Mouse (Mus musculus): ENCODE measurements around the gene Fgf18. TPM values are rescaled to one million over a fixed set of nuclear protein-coding genes. Genes with fewer than 3 reads are reported as not detected.

Gene Fgf18
- polyA plus RNA-seq (2014; fragmentation: Nextera tagmentation; extraction: Ambion mirVana) = 0.56 and 0.90 TPM in 2 replicates

DNA sequence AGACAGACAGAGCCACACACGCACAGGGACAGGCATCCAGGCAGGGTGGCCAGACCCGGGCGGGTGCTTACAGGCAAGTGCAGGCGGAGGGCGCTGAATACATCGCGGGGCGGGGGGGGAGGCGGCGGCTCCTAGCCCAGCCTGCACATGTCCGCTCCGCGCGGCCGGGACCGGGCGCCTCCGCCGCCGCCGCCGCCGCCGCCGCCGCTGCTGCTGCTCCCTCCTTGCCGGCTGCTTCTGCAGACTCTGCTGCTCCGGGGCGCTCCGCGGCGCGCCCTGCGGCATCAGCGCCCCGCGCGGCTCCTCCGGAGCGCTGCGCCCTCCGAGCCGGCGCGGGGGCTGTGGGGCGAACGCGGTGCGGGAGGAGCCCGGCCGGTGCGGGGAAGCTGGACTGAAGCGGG is at the start of gene Fgf18:
Gene Fgf18, minus strand, starts transcription at position 230 of the 401 bp plus-strand sequence.
- Histone ChIP-seq H3K27me3 (replicated peaks; ENCODE audit: control insufficient read depth, insufficient read depth, low read length) (peaks cover 60% of the 10 kb centered on the region), H3K4me2 (peak within 1 kb of the TSS; percentile 83), H3K27ac (ENCODE audit: low read depth, low read length) (no peak within 1 kb of the TSS), H3K4me3 (ENCODE audit: low read depth, low read length) (peak within 1 kb of the TSS; percentile 59), H3K9ac (ENCODE audit: low read depth, low read length) (0 out of 2 replicates have a peak within 1 kb of the TSS, but pooled peaks have one; percentile 30), H3K4me1 (replicated peaks; ENCODE audit: control insufficient read depth, insufficient read depth, low read length) (peaks cover 11% of the 10 kb centered on the region), H3K9me3 (ENCODE audit: control insufficient read depth, low read length) (no peaks in the 10 kb centered on the region), H3K36me3 (ENCODE audit: control insufficient read depth, insufficient read depth, low read length) (peaks cover 13% of the 10 kb centered on the region)
- DNase-seq (ENCODE audit: low spot score) (no peak), ATAC-seq (replicated peaks; ENCODE audit: low FRiP score) (no peak)
- 0% methylated on average over 14 of the region's 53 CpGs for WGBS

GRCm38 (mm10) chr11:33196447-33197132 is 49.4 kb upstream of the Fgf18 start:
- Histone ChIP-seq H3K9me3 (ENCODE audit: control insufficient read depth, low read length) (no peaks in the 10 kb centered on the region), H3K9ac (ENCODE audit: low read depth, low read length) (no peak overlapping the region), H3K4me1 (replicated peaks; ENCODE audit: control insufficient read depth, insufficient read depth, low read length) (peaks cover 6% of the 10 kb centered on the region; the same call in 1 of the 2 replicates), H3K27me3 (replicated peaks; ENCODE audit: control insufficient read depth, insufficient read depth, low read length) (peaks cover 93% of the 10 kb centered on the region), H3K4me2 (no peak overlapping the region), H3K27ac (ENCODE audit: low read depth, low read length) (no peak overlapping the region), H3K36me3 (ENCODE audit: control insufficient read depth, insufficient read depth, low read length) (no peaks in the 10 kb centered on the region), H3K4me3 (ENCODE audit: low read depth, low read length) (no peak overlapping the region)
- DNase-seq (ENCODE audit: low spot score) (peak; percentile 51), ATAC-seq (replicated peaks; ENCODE audit: low FRiP score) (no peak)
- 14% methylated on average over 24 of the region's 24 CpGs for WGBS

DNA sequence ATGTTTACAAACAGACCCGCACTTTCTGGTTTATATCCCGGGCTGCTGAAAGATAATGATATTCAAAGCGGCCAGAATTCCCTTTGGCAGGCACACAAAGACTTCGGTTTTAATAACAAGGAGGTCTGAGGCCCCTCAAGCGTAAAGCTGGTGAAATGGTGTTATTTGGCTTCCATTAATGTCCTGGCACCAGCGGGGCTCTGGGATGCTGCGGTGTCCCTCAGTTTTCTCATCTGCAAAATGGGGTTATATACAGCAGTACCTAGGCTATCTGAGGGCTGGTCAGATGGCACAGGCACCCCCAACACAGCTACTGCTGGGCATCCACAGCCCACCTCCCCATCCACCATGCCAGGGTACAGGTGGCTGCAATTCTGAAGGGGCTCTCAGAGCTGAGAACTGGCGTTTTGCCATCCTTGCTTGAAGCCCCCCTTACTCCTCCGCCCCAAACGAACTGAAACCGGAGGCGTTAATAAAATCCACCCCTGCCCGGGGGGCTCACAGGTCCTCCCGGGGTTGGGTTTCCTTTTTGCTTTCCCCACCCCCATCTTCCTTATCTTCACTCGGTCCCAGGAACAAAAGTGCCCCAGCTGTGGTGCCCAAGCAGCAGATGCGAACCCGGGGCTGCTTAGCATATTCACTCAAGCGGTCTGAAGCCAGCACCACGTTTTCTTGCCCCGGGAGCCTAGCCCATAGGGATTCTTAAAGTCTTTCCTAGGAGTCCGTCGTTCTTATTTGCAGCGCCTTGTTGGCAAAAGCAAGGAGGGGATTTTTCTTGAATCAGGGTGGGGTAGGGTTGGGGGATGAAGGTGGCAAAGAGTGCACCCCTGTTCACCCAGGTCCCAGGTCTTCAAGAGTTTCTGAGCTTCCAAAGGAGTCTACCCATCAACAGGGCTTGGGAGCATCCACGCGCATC is 48.6 kb upstream of the Fgf18 start:
- peak; percentile 37 for DNase-seq (ENCODE audit: low spot score)
- WGBS = 6% methylated on average over 25 of the region's 25 CpGs
- no peaks in the 10 kb centered on the region for H3K9me3 ChIP-seq (ENCODE audit: control insufficient read depth, low read length)
- no peak overlapping the region for H3K27ac ChIP-seq (ENCODE audit: low read depth, low read length)
- no peak overlapping the region for H3K9ac ChIP-seq (ENCODE audit: low read depth, low read length)
- no peaks in the 10 kb centered on the region for H3K36me3 ChIP-seq (ENCODE audit: control insufficient read depth, insufficient read depth, low read length)
- H3K4me1 ChIP-seq (replicated peaks; ENCODE audit: control insufficient read depth, insufficient read depth, low read length) = peaks cover 3% of the 10 kb centered on the region; the same call in 1 of the 2 replicates
- no peak overlapping the region for H3K4me3 ChIP-seq (ENCODE audit: low read depth, low read length)
- H3K27me3 ChIP-seq (replicated peaks; ENCODE audit: control insufficient read depth, insufficient read depth, low read length) = peaks cover 92% of the 10 kb centered on the region
- H3K4me2 ChIP-seq = no peak overlapping the region
- ATAC-seq (replicated peaks; ENCODE audit: low FRiP score) = no peak

GRCm38 (mm10) chr11:33195061-33195460 is 47.9 kb upstream of the Fgf18 start:
- Histone ChIP-seq H3K4me1 (replicated peaks; ENCODE audit: control insufficient read depth, insufficient read depth, low read length) (no peaks in the 10 kb centered on the region), H3K27ac (ENCODE audit: low read depth, low read length) (no peak overlapping the region), H3K36me3 (ENCODE audit: control insufficient read depth, insufficient read depth, low read length) (no peaks in the 10 kb centered on the region), H3K9ac (ENCODE audit: low read depth, low read length) (no peak overlapping the region), H3K4me3 (ENCODE audit: low read depth, low read length) (no peak overlapping the region), H3K9me3 (ENCODE audit: control insufficient read depth, low read length) (no peaks in the 10 kb centered on the region), H3K4me2 (no peak overlapping the region), H3K27me3 (replicated peaks; ENCODE audit: control insufficient read depth, insufficient read depth, low read length) (peaks cover 91% of the 10 kb centered on the region)
- DNase-seq (ENCODE audit: low spot score) (no peak), ATAC-seq (replicated peaks; ENCODE audit: low FRiP score) (no peak)
- WGBS = 29% methylated on average over 7 of the region's 7 CpGs

DNA sequence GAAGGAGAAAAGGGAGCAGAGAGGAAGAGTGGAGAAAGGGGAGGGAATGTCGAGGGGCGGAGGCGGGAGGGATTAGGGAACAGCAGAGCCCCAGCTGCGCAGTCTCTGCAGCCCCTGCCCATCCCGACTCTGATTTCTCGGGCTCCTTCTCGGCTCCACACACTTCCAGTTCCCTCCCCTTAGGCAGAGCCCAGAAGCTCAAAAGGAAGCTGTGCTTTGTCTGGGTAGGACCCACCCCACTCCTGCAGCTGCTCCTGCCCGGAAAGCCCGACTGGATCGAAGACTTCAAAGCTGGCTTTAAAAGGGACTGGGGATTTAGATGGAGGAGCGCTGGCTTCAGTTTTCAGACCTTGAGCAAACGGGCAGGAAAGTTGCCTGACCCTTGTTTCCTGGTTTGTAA is 46.5 kb upstream of the Fgf18 start:
- H3K36me3 ChIP-seq (ENCODE audit: control insufficient read depth, insufficient read depth, low read length) = no peaks in the 10 kb centered on the region
- H3K4me3 ChIP-seq (ENCODE audit: low read depth, low read length) = no peak overlapping the region
- 6% methylated on average over 12 of the region's 12 CpGs for WGBS
- H3K9me3 ChIP-seq (ENCODE audit: control insufficient read depth, low read length) = no peaks in the 10 kb centered on the region
- H3K27ac ChIP-seq (ENCODE audit: low read depth, low read length) = no peak overlapping the region
- ATAC-seq (replicated peaks; ENCODE audit: low FRiP score) (no peak), DNase-seq (ENCODE audit: low spot score) (no peak)
- H3K9ac ChIP-seq (ENCODE audit: low read depth, low read length) = no peak overlapping the region
- H3K27me3 ChIP-seq (replicated peaks; ENCODE audit: control insufficient read depth, insufficient read depth, low read length) = peaks cover 77% of the 10 kb centered on the region
- H3K4me2 ChIP-seq = no peak overlapping the region
- H3K4me1 ChIP-seq (replicated peaks; ENCODE audit: control insufficient read depth, insufficient read depth, low read length) = no peaks in the 10 kb centered on the region

- no peak overlapping the region for H3K4me2 ChIP-seq
- DNase-seq (ENCODE audit: low spot score) (no peak), ATAC-seq (replicated peaks; ENCODE audit: low FRiP score) (no peak)
- 79% methylated on average over 3 of the region's 3 CpGs for WGBS
- H3K9me3 ChIP-seq (ENCODE audit: control insufficient read depth, low read length) = no peaks in the 10 kb centered on the region
- H3K4me3 ChIP-seq (ENCODE audit: low read depth, low read length) = no peak overlapping the region
- no peaks in the 10 kb centered on the region for H3K4me1 ChIP-seq (replicated peaks; ENCODE audit: control insufficient read depth, insufficient read depth, low read length)
- H3K36me3 ChIP-seq (ENCODE audit: control insufficient read depth, insufficient read depth, low read length) = no peaks in the 10 kb centered on the region
- H3K27me3 ChIP-seq (replicated peaks; ENCODE audit: control insufficient read depth, insufficient read depth, low read length) = peaks cover 34% of the 10 kb centered on the region
- no peak overlapping the region for H3K9ac ChIP-seq (ENCODE audit: low read depth, low read length)
- H3K27ac ChIP-seq (ENCODE audit: low read depth, low read length) = no peak overlapping the region
Observed at GRCm38 (mm10) chr11:33181804-33182203, 34.6 kb upstream of the Fgf18 start.

GRCm38 (mm10) chr11:33180701-33181116 is 33.5 kb upstream of the Fgf18 start:
- no peaks in the 10 kb centered on the region for H3K9me3 ChIP-seq (ENCODE audit: control insufficient read depth, low read length)
- no peak overlapping the region for H3K9ac ChIP-seq (ENCODE audit: low read depth, low read length)
- H3K4me2 ChIP-seq = peak overlapping the region; percentile 45
- WGBS = 6% methylated on average over 18 of the region's 18 CpGs
- H3K4me1 ChIP-seq (replicated peaks; ENCODE audit: control insufficient read depth, insufficient read depth, low read length) = no peaks in the 10 kb centered on the region
- H3K36me3 ChIP-seq (ENCODE audit: control insufficient read depth, insufficient read depth, low read length) = no peaks in the 10 kb centered on the region
- peaks cover 39% of the 10 kb centered on the region for H3K27me3 ChIP-seq (replicated peaks; ENCODE audit: control insufficient read depth, insufficient read depth, low read length)
- no peak overlapping the region for H3K27ac ChIP-seq (ENCODE audit: low read depth, low read length)
- peak overlapping the region; percentile 22 for H3K4me3 ChIP-seq (ENCODE audit: low read depth, low read length)
- DNase-seq (ENCODE audit: low spot score) = peak; percentile 46
- no peak for ATAC-seq (replicated peaks; ENCODE audit: low FRiP score)

DNA sequence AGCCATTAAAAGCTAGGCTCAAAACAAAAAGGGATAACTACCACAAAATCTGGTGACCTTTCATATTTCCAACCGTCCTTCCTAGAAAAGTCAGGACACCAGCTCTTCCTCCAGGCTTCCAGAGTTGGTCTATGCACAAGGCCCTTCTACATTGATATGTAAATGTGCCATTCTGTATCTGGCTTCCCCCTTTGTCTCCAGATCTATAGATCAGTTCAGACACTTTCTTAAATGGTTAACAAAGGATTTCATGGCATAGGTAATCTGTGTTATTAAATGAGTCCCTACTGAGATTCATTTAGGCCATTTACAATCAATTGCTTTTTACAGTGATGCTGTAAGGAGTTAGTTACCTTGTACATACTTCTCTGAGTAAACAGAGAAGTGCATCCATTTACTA is 32.6 kb upstream of the Fgf18 start:
- DNase-seq (ENCODE audit: low spot score) (no peak), ATAC-seq (replicated peaks; ENCODE audit: low FRiP score) (no peak)
- WGBS = 81% methylated on average over 1 of the region's 1 CpGs
- Histone ChIP-seq H3K27me3 (replicated peaks; ENCODE audit: control insufficient read depth, insufficient read depth, low read length) (peaks cover 42% of the 10 kb centered on the region), H3K4me2 (no peak overlapping the region), H3K4me3 (ENCODE audit: low read depth, low read length) (no peak overlapping the region), H3K9ac (ENCODE audit: low read depth, low read length) (no peak overlapping the region), H3K27ac (ENCODE audit: low read depth, low read length) (no peak overlapping the region), H3K36me3 (ENCODE audit: control insufficient read depth, insufficient read depth, low read length) (no peaks in the 10 kb centered on the region), H3K9me3 (ENCODE audit: control insufficient read depth, low read length) (no peaks in the 10 kb centered on the region), H3K4me1 (replicated peaks; ENCODE audit: control insufficient read depth, insufficient read depth, low read length) (no peaks in the 10 kb centered on the region)

All from liver, embryonic 11.5 days (tissue).